Mouse (Mus musculus) CH12.LX (cell line): ENCODE results near the gene Pes1.

Experiments
- CHD1 ChIP-seq: IDR thresholded peaks from 2 replicates; pipeline ENCODE4 v1.6.1; 2012; ENCODE audit warnings: low read depth, low read length, improper control_type of control experiment, inconsistent platforms
- CTCF ChIP-seq, 2 experiments: IDR thresholded peaks in 1 of 2; conservative IDR thresholded peaks in 1 of 2; 2 replicates each; pipeline ENCODE4 v1.5.1; 2011 to 2012; ENCODE audit warnings: low read depth in 2 of 2, low read length in 2 of 2, improper control_type of control experiment in 1 of 2, inconsistent platforms in 1 of 2, mild to moderate bottlenecking in 1 of 2, moderate library complexity in 1 of 2
- ELF1 ChIP-seq: IDR thresholded peaks from 2 replicates; pipeline ENCODE4 v1.6.1; 2014; ENCODE audit warnings: low read depth, mild to moderate bottlenecking, inconsistent platforms, low read length, improper control_type of control experiment
- GABPA ChIP-seq: IDR thresholded peaks from 2 replicates; pipeline ENCODE4 v1.6.1; 2012; ENCODE audit warnings: low read depth, low read length, improper control_type of control experiment, inconsistent platforms; ENCODE audit not compliant: insufficient replicate concordance
- KAT2A ChIP-seq: IDR thresholded peaks from 2 replicates; pipeline ENCODE4 v1.6.1; 2012; ENCODE audit warnings: low read length, improper control_type of control experiment, inconsistent platforms; ENCODE audit not compliant: insufficient replicate concordance
- MAX ChIP-seq: IDR thresholded peaks from 2 replicates; pipeline ENCODE4 v1.6.1; 2011; ENCODE audit warnings: low read length, improper control_type of control experiment
- POLR2AphosphoS2 ChIP-seq: IDR thresholded peaks from 2 replicates; pipeline ENCODE4 v1.6.1; 2011; ENCODE audit warnings: low read depth, low read length, improper control_type of control experiment
- TCF12 ChIP-seq: IDR thresholded peaks from 2 replicates; pipeline ENCODE4 v1.6.1; 2014; ENCODE audit warnings: low read depth, mild to moderate bottlenecking, inconsistent platforms, low read length, improper control_type of control experiment

- no peak for TF ChIP-seq CTCF (conservative IDR thresholded peaks at IDR 0.05 in 1 of 2, IDR thresholded peaks at IDR 0.05 in 1 of 2; ENCODE audit: low read depth in 2 of 2, low read length in 2 of 2)
- no peak for TF ChIP-seq POLR2AphosphoS2
- no peak for TF ChIP-seq GABPA
- TF ChIP-seq KAT2A = no peak
- no peak for TF ChIP-seq MAX
- no peak for TF ChIP-seq CHD1
- no peak for TF ChIP-seq ELF1
- no peak for TF ChIP-seq TCF12
These were observed 34.4 kb downstream of the Pes1 start for GRCm38 (mm10) chr11:3997978-3998720.
